Mouse (Mus musculus): ENCODE data around the gene Emc9. TPM values are rescaled to one million over a fixed set of nuclear protein-coding genes. Genes with fewer than 3 reads are reported as not detected.

Gene Emc9
- polyA plus RNA-seq, 1 experiment: 22.3 TPM

DNA sequence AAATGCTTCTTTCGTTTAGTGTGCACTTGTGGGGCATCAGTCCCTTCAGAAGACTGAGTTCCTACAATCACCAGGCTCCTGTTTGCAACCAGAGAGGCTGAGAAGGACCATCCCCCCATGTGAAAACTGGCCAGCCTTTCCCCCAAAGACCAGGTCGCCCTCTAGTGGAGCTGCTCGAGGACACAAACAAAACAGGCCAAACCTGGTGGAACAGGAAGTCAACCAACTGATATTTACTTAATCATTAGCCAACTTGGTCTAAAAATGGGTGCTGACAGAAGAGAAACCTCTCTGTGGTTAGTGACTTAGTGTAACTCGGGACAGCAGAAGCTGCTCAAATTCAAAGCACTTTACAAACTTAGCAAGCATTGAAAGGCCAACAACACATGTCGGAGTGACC is 28.1 kb downstream of the Emc9 start:
- no peak for TF ChIP-seq GATA1 (IDR thresholded peaks at IDR 0.05; ENCODE audit: low read length)

DNA sequence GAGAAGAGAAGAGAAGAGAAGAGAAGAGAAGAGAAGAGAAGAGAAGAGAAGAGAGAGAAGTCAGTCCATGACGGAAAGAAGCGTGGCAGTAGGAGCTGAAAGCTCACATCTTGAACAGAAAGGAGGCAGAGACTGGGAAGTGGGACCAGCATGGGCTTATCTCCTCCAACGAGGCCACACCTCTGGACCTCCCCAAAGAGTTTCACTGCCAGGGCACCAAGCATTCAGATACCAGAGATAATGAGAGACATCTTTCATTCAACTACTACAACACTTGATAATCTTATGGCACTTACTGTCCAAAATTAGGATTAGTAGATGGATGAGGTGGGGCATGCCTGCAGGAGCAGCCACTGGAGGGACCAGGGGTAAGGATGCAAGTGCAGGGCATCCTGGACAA is 29.3 kb downstream of the Emc9 start:
- no peak for TF ChIP-seq GATA1 (IDR thresholded peaks at IDR 0.05; ENCODE audit: low read length)

DNA sequence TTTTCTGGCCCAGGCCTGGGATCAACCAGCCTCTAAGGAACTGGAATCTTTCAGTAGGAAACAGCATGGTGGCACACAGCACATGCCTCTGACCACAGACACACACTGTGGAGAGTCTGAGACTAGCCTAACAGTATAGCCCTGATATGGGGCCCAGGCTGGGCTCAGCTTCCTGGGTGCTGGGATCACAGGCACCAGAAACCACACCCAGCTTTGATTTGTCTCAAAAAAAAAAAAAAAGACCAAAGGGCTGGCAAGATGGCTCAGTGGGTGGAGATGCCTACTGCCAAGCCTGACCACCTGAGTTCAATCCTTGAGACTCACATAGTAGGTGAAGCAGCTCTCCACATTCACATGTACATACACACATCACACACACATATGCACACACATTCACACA is 30.5 kb downstream of the Emc9 start:
- TF ChIP-seq GATA1 (IDR thresholded peaks at IDR 0.05; ENCODE audit: low read length): no peak

DNA sequence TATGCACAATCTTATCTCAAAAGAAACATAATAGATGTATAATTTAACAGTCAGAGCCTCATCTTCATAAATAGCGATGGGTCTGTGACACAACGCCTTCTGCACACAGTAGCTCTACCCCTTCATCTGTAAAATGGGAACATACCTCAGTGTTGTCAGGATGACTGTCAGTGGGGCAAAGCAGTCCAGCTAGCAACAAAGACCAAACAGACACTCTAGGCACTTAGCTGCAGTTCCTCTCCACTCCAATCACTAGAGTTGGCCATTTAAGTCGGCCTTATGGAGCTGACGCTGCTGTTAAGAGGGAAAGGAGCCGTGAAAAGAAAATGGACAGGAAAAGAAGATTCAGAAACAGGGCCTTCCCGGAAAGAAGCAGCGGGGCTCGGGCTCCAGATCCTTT is 33.3 kb downstream of the Emc9 start:
- no peak for TF ChIP-seq GATA1 (IDR thresholded peaks at IDR 0.05; ENCODE audit: low read length)

DNA sequence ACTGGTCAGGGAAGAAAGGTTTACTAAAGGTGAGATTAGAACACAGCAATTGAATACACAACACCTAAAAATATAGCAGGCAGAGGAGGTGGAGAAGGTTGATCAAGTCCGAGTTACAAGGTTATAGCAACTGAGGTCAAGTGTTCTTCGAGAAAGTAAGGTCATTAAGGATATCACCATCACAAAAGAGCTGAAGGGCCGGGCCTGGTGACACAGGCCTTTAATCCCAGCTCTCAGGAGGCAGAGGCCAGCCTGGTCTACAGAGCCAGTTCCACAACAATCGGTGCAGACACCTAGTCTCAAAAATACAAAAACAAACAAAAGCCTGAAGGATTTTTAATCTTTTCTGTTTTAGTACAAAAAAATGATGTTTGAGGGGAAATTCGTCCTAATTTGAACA is 33.8 kb downstream of the Emc9 start:
- no peak for TF ChIP-seq GATA1 (IDR thresholded peaks at IDR 0.05; ENCODE audit: low read length)

DNA sequence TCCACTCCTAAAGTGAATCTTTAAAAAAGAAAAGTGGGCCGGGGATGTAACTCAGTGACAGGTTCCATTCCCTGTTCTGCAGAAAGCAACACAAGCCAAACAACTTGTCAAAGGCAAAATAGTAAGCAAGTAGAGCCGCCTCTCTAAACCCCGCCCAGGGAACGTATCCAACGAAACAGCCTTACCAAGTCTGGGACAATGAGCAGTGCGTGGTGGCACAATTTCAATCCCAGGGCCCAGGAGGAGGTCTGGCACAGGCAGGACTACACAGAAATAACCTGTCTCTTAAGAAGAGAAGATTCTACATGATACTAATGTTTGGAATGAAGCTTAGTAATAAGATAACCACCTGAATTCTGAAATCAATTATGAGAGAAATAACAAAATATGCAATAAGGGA is 34.9 kb downstream of the Emc9 start:
- no peak for TF ChIP-seq GATA1 (IDR thresholded peaks at IDR 0.05; ENCODE audit: low read length)

DNA sequence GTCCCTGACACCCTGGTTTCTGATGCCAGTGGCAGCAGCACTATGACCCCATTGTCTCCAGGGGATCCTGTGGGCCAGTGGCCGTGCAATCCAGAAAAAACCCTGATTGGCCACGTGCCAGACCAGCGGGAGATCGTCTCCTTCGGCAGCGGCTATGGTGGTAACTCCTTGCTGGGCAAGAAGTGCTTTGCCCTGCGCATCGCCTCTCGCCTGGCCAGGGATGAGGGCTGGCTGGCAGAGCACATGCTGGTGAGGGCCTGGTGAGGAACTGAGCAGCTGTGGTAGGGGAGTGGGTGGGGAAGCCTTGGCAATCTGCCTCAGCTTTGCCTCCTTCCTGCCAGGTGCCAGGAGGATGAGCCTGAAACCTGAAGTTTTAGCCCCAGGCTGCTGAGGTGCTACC is 40.8 kb downstream of the Emc9 start:
- no peak for TF ChIP-seq GATA1 (IDR thresholded peaks at IDR 0.05; ENCODE audit: low read length)

DNA sequence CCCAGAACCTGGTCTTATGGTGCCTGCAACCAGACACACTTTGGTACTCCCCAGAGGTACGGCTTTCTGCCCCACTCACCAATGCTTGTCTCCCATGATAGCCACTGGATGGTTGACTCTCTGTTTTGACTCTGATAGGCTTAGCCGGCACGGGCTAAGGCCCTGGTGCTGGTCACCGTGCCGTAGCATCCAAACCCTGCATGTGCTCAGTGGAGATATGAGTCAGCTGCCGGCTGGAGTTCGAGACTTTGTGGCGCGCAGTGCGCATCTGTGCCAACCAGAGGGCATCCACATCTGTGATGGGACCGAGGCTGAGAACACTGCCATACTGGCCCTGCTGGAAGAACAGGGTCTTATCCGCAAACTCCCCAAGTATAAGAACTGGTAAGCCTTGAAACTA is 42.8 kb downstream of the Emc9 start:
- no peak for TF ChIP-seq GATA1 (IDR thresholded peaks at IDR 0.05; ENCODE audit: low read length)

DNA sequence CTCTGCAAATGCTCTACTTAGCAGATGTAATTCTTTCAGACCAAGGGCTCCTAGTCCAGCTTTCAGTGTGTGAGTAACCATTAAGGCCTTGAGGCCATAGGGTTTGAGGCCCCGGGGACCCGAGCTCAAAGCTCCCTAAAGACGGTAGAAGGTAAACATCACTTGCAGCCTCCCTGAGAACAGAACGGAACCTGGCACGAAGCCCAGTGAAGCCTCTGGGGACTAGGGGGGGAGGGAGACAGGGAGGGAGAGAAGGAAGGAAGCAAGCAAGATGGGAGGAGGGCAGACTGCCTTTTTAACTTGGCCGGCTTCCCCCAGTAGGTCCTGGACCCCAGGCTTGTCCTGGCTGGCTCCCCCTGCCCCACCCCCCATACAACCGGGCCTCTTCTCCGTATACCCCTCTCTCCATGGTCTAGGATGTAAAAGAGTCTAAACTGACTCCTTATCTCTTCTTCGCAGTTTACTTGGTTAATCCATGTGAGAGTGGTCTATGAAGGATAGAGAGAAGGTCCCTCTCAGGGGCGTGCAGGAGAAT is 44.2 kb downstream of the Emc9 start:
- no peak for TF ChIP-seq GATA1 (IDR thresholded peaks at IDR 0.05; ENCODE audit: low read length)

DNA sequence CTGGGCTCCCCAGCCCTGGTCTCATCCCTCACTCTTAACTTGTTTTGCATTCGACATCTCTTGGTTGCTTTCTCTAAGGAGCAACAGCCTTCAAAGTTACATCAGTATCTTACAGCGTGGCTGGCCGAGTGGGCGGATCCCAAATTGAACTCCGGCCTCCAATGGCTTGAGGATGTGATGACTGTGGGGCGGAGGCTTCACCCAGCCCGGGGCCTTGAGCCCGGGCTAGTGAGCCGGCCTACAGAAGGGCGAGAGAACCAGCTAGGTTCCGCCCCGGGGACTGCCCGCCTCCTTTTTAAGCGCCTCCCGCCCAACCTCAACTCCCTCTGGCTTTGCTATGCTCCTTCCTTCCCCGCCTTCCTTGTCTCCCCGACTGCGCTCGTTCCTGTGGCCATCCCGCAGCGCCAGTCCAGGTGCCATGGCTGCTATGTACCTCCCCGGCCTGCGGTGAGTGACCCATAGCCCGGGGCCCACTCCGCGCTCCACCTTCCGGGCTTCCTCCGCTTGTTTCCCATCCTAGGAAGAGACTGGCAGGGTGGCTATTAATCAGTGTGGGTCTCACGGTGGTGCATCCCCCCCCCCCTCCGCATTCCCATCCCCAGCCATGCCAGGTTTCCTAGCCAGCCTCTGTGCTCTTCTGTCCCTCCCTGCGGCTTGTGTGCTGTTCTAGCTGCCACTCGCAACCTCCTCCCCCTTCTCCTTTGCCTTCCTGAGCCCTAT is 44.9 kb downstream of the Emc9 start, which contains the start of gene Pck2:
Gene Pck2 (plus strand): TSS at position 200 of the 720 bp plus-strand sequence.
- TF ChIP-seq GATA1 (IDR thresholded peaks at IDR 0.05; ENCODE audit: low read length): no peak

DNA sequence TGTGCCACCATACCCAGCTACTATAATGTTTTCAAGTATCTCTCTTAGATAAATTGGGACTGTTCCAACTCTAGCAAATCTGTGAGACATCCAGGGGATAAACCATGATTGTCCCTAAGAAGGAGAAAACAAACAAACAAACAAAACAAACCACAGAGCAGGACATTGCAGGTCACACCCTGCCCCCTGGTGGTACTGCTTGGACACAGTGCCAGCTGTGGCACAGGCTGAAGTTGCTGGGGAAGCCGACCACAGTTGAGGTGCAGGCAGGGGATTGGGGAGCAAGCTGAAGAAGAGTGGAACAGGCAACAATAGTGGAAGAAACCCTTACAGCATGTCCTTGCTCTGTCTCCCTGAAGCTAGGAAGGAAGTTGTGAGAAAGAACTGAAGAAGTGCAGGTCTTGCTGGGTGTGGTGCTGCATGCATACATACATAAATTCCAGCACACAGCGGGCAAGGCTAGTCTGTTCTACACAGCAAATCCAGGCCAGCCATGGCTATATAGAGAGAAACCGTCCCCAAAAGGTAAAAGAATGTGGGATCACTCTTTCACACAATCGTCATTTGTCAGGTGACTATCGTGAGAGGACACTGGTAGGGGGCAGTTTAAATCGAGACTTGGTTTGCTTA is 48.9 kb downstream of the Emc9 start:
- TF ChIP-seq GATA1 (IDR thresholded peaks at IDR 0.05; ENCODE audit: low read length): no peak

Other genes starting within 250 kb of the Emc9 start
- gene Dhrs4, start 106.5 kb downstream of the Emc9 start, polyA plus RNA-seq (2012): 70.2 and 97.5 TPM in 2 replicates
- 5.7 and 6.3 TPM in 2 replicates for gene Carmil3, start 94.7 kb downstream of the Emc9 start, polyA plus RNA-seq (2012)
- 0.09 TPM in 1 of 2 replicates, not detected in the other for gene Cpne6, start 74.9 kb downstream of the Emc9 start, polyA plus RNA-seq (2012)
- gene Nrl, start 60.3 kb downstream of the Emc9 start, polyA plus RNA-seq (2012): not detected in 2 replicates
- 36.2 and 48.8 TPM in 2 replicates for gene Pck2, start 45.0 kb downstream of the Emc9 start, polyA plus RNA-seq (2012)
- gene Dcaf11, start 25.3 kb downstream of the Emc9 start, polyA plus RNA-seq (2012): 39.9 and 43.0 TPM in 2 replicates
- gene A730061H03Rik, start 24.9 kb downstream of the Emc9 start, polyA plus RNA-seq (2012): 0.41 TPM in 1 of 2 replicates, not detected in the other
- gene Fitm1, start 9.7 kb downstream of the Emc9 start, polyA plus RNA-seq (2012): not detected in 2 replicates
- 110 and 154 TPM in 2 replicates for gene Psme1, start 7.2 kb downstream of the Emc9 start, polyA plus RNA-seq (2012)
- gene Psme2, start 5.8 kb upstream of the Emc9 start, polyA plus RNA-seq (2012): 36.7 and 49.5 TPM in 2 replicates
- gene Rnf31, start 6.4 kb upstream of the Emc9 start, polyA plus RNA-seq (2012): 27.7 and 31.5 TPM in 2 replicates
- gene Irf9, start 18.3 kb upstream of the Emc9 start, polyA plus RNA-seq (2012): 18.0 and 38.7 TPM in 2 replicates
- 51.2 and 93.7 TPM in 2 replicates for gene Rec8, start 32.7 kb upstream of the Emc9 start, polyA plus RNA-seq (2012)
- gene Ipo4, start 50.7 kb upstream of the Emc9 start, polyA plus RNA-seq (2012): 50.5 and 123 TPM in 2 replicates
- gene Gm49378, start 52.6 kb upstream of the Emc9 start, polyA plus RNA-seq (2012): 3.7 TPM in 1 of 2 replicates, not detected in the other
- 14.7 and 17.9 TPM in 2 replicates for gene Tm9sf1, start 58.5 kb upstream of the Emc9 start, polyA plus RNA-seq (2012)
- gene Tssk4, start 64.9 kb upstream of the Emc9 start, polyA plus RNA-seq (2012): 0.24 TPM in 2 replicates
- gene Mdp1, start 75.2 kb upstream of the Emc9 start, polyA plus RNA-seq (2012): 13.0 and 22.6 TPM in 2 replicates
- 24.5 and 33.3 TPM in 2 replicates for gene Gmpr2, start 86.6 kb upstream of the Emc9 start, polyA plus RNA-seq (2012)
- 115 and 142 TPM in 2 replicates for gene Nedd8, start 86.8 kb upstream of the Emc9 start, polyA plus RNA-seq (2012)
- 44.5 and 52.2 TPM in 2 replicates for gene Tinf2, start 96.5 kb upstream of the Emc9 start, polyA plus RNA-seq (2012)
- gene Tgm1, start 128.6 kb upstream of the Emc9 start, polyA plus RNA-seq (2012): 7.5 and 9.0 TPM in 2 replicates
- gene Rabggta, start 137.0 kb upstream of the Emc9 start, polyA plus RNA-seq (2012): 19.2 and 26.8 TPM in 2 replicates
- 2.0 and 3.8 TPM in 2 replicates for gene Dhrs1, start 160.4 kb upstream of the Emc9 start, polyA plus RNA-seq (2012)
- gene Nop9, start 160.4 kb upstream of the Emc9 start, polyA plus RNA-seq (2012): 49.1 and 80.2 TPM in 2 replicates
- not detected in 2 replicates for gene Cideb, start 173.2 kb upstream of the Emc9 start, polyA plus RNA-seq (2012)
- gene Ltb4r2, start 176.1 kb upstream of the Emc9 start, polyA plus RNA-seq (2012): not detected in 2 replicates
- 0.21 TPM in 1 of 2 replicates, not detected in the other for gene Ltb4r1, start 180.7 kb upstream of the Emc9 start, polyA plus RNA-seq (2012)
- 0.01 and 0.06 TPM in 2 replicates for gene Adcy4, start 198.8 kb upstream of the Emc9 start, polyA plus RNA-seq (2012)
- gene Ripk3, start 203.6 kb upstream of the Emc9 start, polyA plus RNA-seq (2012): 0.28 and 0.29 TPM in 2 replicates
- 0.04 TPM in 1 of 2 replicates, not detected in the other for gene Nfatc4, start 237.8 kb upstream of the Emc9 start, polyA plus RNA-seq (2012)